Mouse (Mus musculus) 416B (cell line): ENCODE data around the gene Pla2g16.
A peak's percentile ranks its signal among the peaks of the same experiment; 100 is the strongest.

ENCODE experiments used
- DNase-seq: peaks from one replicate; pipeline ENCODE4 v3.0.0; 2011; ENCODE audit warnings: low read depth

The Pla2g16 gene

DNA sequence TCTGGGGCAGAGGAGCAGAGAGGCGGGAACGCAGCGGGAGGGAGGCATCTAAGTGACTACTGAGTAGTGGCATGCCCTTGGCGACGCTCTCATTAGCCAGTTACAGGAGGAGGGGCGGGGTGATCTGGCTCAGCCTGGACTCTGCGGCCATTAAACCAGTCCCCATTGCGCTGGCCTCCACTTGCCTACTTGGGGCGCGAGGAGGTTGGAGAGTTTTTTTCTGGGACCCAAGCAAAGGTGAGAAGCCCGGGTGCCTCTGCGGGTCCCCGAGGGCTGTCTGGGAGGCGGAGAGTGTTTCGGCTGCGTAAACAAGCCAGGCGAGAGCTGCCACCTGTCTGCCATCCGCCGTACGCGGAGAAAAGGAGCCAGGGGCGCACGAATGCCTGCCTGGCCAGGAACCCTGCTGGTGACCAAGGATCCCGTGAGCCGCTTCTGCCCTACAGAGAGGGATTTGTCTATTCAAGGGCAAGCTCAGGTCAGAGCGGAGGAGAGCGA is at the start of gene Pla2g16:
Pla2g16 (plus strand) TSS at position 132 of the 495 bp plus-strand sequence.
- DNase-seq = no peak

DNA sequence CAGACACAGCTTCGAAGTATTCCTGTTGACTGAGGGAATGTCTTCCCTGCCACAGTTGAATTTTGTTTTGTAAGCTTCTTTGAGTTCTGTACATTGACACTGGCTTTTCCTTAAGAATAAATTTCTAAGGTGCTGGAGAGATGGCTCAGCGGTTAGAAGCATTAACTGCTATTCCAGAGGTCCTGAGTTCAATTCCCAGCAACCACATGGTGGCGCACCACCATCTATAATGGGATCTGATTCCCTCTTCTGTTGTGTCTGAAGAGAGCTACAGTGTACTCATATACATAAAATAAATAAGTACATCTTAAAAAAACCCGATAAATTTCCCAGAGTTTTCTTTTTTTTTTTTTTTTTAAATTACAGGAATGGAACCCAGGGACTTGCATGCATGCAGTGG is 49.2 kb upstream of the Pla2g16 start:
- no peak for DNase-seq

DNA sequence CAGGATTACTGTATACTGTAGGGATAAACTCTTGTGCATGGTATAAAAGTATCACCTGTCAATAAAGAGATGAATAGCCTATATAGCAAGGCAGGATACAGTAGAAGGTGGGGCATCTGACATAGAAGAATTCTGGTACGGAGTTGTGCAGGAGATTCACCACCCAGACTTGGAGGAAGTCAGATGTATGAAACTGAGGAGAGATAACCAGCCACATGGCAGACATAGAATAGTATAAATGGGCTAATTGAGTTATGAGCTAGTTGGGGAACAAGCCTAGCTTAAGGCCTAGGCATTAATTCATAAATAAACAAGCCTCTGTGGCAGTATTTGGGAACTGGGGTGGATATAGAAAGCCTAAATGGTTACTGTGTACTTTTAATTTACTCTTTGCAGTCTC is 40.8 kb upstream of the Pla2g16 start:
- DNase-seq = no peak

DNA sequence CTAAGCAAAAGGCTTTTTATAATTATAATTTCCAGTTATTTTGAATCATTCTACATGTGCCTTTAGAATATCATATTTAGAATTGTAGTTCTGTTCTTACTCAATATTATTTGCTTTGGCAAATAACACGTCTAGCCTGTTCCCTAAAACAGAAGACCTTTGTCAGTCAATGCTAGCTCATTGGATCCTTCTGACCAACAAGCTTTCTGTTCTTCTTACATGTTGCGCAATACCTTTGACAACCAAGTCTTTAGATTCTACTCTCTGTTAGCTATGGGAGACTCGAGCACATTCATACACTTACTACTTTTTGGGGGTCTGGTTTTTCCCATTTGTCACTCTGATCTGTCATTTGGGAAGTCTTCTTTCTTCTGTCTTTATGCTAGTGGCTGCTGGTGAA is 35.6 kb upstream of the Pla2g16 start:
- peak; percentile 26 for DNase-seq

DNA sequence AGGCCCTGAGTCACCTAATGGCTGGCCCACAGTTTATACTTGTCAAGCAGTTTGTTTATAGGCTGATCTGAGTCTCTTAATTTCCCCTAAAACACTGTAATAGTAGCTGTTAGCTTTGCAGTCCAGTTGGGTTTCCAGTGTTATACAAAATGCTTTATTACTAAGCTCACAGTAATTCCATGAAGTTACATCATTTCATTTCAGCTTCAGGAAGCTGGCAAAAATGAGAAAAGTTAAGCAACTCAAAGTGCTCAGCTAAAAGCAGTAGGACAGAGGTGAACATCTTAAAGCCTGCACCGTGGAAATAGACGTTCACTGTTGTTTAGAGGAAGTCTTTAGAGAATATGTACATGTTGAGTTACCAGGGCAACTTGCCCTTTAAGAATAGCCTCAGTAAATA is 34.4 kb upstream of the Pla2g16 start:
- DNase-seq = no peak

DNA sequence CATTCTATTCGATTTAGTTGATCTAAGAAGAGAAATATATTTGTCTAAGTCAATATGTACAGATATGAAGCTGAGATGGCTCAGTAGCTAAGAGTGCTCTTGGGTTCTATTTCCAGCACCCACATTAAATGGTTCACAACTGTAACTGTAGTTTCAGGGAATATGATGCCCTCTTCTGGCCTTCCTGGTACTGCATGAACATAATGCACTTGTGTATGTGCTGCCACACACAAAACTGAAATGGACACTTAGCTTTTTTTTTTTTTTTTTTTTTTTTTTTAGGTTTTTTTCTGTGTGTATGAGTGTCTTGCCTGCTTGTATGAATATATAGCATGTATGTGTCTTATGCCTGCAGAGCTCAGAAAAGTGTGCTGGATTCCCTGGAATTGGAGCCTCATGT is 34.0 kb upstream of the Pla2g16 start:
- peak; percentile 28 for DNase-seq

DNA sequence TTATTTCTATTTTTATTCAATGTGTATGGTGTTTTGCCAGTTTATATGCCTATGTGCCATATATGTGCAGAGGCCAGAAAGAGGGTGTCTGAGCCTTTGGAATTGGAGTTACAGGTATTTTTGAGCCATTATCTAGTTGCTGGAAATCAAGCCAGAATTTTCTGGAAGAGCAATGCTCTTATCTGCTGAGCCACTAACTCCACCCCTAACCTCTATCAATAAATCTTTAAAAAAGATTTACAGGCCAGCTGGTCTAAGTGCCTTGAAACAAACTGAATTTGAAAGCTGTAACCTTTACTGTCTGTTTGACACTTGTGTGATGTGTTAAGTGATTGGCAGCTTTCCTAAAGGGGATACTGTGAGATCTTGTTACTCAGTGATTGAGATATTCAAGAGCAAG is 33.5 kb upstream of the Pla2g16 start:
- DNase-seq = no peak

DNA sequence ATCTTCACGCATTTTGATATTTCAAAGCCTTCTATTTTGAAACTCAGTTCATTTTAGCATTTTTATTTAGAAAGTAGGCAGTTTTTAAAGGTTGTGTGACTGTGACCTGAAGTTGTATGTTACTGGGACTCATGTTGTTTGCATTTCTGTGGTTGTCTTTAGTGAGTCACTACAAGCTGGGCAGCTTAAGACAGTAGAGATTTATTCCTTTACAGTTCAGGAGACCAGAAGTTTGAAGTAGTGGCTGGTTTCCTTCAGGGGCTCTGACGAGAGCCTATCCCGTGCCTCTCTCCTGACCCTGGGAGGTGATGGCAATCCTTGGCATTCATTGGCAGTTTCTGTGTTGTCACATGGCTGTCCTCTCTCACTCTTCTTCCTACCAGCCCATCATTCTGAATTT is 32.4 kb upstream of the Pla2g16 start:
- no peak for DNase-seq

DNA sequence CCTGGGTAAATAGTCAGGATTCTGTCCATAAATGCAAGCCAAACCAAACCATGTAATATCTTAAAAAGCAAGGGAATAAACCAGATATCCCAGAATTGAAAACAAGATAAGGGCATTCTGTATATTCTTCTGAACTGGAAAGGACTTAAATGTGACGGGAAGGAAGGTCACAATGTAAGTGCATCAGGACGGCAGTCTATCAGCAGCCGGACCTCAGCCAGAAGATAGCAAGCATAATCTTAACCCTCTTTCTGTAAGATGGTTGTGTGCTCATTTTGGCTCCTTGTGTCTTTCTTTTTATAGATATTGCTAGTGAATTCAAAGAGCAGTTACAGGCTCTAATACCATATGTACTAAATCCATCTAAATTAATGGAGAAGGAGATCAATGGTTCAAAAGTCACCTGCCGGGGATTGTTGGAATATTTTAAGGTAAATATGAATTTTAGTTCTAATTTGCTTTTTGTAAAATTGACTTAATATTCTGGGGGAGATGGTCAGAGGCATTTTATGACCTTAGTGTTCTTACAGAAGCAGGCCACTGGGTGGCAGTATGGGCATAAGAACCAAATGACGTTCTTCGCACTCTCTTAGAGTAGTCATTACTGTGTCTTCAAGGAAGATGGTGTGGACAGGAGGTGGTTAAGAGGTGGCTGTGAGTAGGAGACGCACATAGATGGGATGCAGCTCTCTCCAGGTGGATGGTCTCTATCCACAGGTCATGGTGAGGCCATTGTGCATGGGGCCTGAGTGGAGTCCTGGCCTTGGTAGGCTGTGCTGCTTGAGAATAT is 28.4 kb upstream of the Pla2g16 start:
- peak; percentile 76 for DNase-seq

DNA sequence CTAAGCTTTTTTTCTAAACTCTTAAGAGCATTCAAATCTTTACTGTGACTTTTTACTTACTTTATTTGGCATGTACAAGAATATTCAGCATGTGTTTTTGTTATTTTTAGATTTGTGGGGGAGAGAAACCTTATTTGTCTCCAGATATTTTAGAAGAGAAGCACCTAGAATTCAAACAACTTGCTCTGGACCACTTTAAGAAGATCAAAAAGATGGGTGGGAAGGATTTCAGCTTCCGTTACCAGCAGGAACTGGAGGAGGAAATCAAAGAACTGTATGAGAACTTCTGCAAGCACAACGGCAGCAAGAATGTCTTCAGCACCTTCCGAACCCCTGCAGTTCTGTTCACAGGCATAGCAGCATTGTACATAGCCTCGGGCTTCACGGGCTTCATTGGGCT is 25.4 kb upstream of the Pla2g16 start:
- no peak for DNase-seq

DNA sequence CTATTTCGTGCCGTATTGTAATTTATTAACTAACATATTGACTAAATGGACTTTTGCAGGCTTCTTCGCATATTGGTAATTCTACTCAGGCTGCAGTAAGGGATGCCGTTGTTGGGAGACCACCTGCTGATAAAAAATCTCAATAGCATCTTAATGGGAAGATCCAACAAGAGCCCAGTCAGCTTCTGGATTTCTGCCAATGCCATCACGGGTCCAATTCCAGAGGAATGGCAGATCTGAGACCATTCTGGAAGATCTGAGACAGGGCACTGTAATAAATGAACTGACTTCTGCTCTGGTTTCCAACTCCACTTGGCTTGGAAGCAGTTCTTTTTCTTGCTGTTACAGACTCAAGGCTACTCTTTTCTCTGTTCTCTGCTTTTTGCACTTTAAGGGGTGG is 23.4 kb upstream of the Pla2g16 start:
- DNase-seq = no peak

DNA sequence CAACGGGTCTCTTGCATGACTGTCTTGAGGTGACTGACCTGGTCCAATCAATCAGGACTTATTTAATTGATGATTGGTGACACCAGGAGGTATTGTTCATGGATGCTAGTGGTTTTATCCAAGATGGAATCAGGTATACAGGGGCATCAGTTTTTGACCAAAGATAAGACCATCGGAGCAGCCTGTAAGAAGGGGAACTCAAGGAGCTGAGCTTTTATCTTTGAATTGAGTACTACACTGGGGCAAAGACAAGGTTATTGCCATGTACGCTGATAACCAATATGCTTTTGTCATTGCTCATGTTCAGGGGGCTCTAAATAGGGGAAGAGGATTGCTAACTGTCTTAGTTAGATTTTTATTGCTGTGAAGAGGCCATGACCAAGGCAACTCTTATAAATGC is 8.3 kb upstream of the Pla2g16 start:
- DNase-seq = no peak

DNA sequence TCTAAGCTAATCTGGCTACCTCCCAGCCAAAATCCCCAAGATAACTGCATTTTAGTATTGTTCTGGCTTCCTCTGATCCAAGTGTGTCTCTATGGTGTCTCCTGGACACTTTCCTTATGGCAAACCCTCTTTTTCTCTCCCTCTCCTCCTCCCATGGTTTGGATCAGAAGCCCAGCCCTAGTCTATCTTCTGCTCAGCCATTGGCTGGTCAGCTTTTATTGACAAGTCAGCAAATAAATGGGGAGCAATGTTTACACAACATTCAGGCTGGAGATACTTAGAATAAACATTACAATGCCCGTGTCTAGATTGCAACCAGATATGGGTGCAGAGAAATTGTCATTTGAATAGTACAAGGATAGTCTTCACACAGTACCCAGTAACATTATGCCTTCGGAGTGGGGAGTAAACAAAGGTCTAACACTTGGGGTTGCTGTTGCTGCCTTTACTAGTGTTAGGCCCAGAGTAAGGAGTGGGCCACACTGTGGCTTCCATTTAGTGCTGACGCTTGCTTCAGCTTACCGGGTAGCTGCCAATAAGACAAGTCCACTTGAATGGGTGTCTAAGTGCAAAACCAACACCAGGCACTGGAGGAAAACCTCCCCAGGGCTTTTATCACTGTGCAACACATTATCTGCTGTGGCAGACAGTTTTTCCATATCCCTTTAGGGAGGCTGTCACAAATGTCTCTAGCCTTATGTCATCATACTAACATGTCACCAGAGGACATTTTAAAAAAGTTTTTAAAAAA is 5.5 kb upstream of the Pla2g16 start:
- no peak for DNase-seq

DNA sequence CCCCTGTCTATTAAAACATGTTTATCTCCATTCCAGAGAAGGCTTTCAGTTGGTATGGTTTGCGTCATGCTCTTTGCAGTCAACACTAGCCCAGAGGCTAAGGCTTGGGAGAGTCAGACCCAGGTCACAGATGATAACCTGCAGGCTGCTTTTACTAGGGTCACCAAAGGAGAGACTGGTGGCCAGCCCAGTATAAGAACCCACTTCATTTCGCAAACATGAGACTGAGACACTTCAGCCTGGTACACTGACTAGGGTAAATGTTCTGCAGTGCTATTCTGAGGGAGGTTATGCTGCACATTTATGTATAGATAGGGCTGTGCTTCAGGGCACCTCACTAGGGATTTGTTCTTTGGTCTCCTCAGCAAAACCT is 5.0 kb upstream of the Pla2g16 start:
- no peak for DNase-seq

DNA sequence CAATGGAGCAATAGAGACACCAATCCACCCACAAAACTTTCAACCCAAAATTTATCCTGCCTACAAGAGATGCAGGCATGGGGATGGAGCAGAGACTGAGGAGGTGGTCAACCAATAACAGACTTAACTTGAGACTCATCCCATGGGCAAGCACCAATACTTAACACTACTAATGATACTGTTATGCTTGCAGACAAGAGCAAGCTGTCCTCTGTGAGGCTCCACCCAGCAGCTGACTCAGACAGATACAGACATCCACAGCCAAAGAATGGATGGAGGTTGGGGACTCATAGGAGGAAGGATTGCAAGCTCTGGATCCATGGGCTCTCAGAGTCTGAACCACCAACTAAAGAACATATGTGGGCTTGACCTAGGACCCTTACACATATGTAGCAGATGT is 3.8 kb upstream of the Pla2g16 start:
- DNase-seq = no peak

DNA sequence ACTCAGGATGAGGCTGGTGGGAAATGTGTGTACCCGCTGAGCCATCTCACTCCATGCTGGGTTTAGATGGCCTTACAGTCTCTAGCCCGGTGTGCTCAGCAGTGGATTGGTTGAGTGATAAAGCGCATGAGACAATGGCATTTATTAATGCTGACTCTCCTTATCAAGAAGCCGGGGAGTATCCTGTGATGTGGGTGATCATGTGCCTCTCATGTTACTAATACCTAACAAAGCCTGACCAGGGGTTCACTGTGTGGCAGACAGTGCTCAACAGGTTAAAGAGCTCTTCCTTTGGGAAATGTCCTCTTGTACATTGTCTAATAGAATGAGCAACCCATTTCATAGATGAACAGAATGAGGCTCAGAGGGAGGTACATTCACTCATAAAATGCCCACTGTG is 2.4 kb upstream of the Pla2g16 start:
- DNase-seq = no peak

DNA sequence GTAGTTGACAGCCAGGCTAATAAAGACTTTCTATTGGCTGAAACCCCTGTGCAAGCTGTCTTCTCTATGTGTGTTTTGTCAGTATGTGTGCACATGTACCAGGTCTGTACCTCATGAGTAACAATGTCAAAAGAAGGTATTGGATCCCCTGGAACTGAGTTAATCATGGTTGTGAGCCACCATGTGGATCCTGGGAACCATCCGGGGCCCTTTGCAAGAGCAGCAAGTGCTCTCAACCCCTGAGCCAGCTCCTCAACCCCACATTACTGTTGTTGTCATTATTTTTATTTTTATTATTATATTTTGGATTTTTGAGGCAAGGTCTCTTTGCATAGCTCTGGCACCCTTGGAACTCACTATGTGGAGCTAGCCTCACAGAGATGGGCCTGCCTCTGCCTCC is 618 bp upstream of the Pla2g16 start:
- no peak for DNase-seq

DNA sequence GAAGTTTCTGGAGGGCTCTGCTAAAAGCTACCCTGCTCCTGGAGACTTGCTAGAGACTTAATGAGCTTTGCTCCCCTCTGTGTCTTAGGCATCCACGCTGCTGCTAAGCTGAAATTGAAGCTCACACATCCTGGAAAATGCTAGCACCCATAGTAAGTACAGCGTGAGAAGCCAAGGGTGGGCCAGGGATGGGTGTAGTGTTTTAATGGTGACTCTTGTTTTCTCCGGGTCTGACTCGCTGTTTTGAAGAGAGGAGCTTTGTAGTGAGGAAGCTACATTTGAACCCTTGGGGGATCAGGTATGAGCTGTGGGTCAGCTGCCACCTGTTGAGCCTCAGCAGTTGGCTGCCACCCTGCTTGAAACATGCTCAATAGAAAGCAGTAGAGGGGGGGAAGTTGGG is 585 bp downstream of the Pla2g16 start:
- DNase-seq = no peak

DNA sequence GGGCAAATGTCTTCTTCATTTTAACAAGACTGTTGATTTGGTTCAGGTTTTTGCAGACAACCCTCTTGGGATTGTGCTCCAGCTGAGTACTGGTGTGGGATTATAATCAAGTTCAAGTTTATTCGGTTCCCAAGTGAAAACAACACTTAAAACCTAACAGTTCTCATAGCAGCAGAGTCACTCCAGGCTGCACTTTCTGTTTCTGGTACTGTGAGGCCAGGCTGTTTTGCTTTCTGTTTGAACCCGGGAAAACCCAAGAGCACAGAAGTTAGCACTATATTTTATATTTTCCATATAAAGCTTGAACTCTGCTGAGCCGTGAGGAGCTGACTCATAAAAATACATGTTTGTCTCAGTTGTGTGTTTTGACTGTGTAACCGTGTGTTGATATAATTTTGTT is 1.4 kb downstream of the Pla2g16 start:
- DNase-seq = no peak

DNA sequence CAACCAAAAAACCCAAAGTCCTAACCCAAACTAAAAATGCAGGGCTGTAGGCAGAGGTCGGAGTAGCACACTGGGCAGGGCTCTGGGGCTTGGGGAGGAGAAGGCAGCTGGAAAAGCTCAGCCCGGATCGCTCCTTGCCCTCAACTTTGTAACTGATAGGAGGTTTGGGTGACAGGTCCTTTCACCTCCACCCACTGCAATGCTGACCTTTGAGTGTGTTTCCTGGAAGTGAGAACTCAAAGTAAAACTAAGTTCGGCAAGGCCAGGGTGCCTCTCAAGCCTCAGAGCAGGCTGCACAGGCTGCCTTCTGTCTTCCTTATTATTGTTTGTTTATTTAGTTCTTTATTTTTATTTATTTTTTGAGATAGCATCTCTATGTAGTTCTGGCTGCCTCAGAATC is 2.7 kb downstream of the Pla2g16 start:
- no peak for DNase-seq

DNA sequence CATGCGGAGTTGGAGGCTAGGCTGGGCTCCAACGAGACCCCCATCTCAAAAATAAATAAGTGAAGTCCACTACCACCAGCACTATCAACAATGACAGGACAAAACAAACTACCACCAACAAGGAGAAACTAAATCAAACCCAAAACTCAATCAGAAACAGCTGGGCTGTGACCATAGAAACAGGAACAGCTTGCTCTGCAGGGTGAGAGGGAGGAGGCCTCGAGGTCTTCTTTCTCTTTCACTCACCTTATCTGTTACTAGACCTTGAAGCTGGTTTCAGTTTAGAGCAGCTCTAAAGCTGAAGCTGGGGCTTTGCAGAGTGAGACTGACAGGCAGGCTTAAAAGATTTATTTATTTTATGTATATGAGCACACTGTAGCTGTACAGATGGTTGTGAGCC is 4.2 kb downstream of the Pla2g16 start:
- DNase-seq = no peak

DNA sequence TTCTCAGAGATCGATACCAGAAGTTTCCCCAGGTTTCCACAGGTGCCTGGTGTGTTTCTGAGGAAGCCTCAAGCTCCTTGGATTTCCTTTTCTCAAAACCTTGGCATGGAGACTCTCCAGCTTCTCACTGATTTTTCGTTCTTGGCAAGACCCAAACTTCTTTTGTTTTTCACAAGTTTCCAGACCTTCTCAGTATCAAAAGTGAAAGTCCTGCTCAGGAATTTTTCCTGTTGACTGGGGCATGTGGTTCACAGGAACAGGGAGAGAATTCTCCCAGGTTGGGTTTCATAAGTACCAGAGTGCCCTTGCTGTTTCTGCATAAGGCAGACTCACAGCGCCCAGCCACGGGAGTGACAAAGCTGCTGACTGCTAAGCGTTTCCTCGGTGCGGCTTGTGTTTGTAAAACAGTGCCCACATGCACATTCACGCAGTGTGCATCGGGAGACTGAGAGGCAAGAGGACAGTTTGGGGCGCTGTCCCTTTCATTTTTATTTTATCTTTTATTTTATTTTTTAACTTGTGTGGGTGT is 5.4 kb downstream of the Pla2g16 start:
- DNase-seq = no peak

DNA sequence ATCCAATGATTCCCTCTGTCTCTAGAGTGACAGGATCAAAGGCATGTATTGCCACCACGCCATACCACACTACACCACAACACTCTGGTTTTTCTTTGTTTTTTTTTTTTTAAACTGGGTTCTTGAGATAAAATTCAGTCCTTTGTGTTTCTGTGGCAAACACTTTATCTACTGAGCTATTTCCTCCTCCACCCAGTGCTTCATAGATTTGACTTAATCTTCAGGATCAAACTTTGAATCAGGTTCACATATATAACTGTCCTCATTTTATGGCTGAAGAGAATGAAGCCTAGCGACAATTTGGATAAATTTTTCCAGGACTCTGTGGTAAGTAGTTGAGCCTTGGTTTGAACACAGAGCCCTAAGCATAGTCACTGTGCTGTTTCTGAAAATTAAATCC is 6.4 kb downstream of the Pla2g16 start:
- DNase-seq = no peak
